Mouse (Mus musculus) liver, adult 2 months (tissue): ENCODE data around the gene B430218F22Rik.

Experiments
- CTCF ChIP-seq: fragments of 200-500 bp; IDR thresholded peaks from 2 replicates; pipeline ENCODE4 v1.5.1; 2011; ENCODE audit warnings: low read depth, low read length, control low read depth
- POLR2A ChIP-seq: fragments of 200-500 bp; IDR thresholded peaks from 2 replicates; pipeline ENCODE4 v1.6.1; 2011; ENCODE audit warnings: low read length, control low read depth; ENCODE audit not compliant: insufficient read depth; ENCODE audit errors: extremely low read depth

GRCm38 (mm10) chr13:118411297-118411992, 25.0 kb downstream of the B430218F22Rik start:
- TF ChIP-seq CTCF (no peak), POLR2A (no peak)
